Mouse (Mus musculus) cerebellum, postnatal 4 days (tissue): ENCODE results near the gene 4930539E08Rik.
A peak's percentile ranks its signal among the peaks of the same experiment; 100 is the strongest.

ENCODE experiments used
- DNase-seq, 2 experiments: peaks; one replicate each; pipeline ENCODE4 v3.0.0; 2022; ENCODE audit warnings: low spot score in 2 of 2, mixed read lengths in 1 of 2

Gene 4930539E08Rik

DNA sequence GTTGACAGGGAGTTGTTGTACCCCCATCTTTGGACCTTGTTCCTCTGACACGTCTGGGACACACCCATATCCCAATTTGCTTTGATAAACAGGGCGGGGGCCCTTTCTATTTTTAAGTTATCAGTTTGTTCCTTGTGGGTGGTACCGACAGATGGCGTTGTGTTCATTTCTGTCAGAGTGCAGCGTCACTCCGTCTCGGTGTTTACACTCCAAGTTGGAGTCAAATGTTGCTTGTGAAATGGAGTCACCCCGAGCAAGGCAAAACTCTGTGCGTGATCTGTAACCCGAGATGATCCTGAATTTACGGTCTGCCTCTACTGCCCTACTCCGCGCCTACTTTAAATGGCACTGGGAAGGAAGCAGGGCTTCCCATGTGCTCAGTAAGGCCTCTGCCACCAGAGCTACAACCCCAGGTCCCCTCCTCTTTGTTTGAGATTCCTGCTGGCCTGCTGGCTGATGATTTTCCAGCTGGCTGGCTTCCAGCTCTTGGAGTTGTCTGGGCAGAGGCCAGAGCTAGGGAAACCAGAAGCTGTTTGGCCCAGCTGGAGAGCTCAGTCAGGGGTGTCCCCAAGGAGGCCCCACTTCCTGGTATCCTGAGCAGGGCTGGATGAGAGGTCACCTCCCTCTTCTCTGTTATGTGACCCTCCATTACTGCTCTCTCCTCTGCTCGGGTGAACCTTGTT lies 15.4 kb upstream of the 4930539E08Rik start:
- peak; percentile 61 to 85 for DNase-seq

- DNase-seq: no peak
These were observed 14.2 kb upstream of the 4930539E08Rik start for GRCm38 (mm10) chr17:28929369-28929768.

DNA sequence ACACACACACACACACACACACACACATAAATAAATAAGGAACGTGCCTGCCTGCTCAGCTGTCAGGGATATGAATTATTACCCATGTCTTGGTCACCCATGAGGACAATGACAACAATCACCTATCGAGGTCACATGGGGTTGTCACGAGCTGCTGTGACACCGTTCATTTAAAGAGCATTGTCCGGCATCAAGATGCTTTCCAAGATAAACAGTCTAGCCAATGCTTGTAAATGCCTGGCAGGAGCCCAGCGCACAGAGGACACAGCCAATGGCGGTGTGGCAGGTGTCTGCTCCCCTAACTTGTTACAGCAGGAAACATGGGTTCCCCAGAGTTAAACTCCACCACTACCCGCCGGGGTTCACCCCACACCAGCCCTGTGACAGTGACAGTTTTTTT lies 12.9 kb upstream of the 4930539E08Rik start:
- no peak for DNase-seq

DNA sequence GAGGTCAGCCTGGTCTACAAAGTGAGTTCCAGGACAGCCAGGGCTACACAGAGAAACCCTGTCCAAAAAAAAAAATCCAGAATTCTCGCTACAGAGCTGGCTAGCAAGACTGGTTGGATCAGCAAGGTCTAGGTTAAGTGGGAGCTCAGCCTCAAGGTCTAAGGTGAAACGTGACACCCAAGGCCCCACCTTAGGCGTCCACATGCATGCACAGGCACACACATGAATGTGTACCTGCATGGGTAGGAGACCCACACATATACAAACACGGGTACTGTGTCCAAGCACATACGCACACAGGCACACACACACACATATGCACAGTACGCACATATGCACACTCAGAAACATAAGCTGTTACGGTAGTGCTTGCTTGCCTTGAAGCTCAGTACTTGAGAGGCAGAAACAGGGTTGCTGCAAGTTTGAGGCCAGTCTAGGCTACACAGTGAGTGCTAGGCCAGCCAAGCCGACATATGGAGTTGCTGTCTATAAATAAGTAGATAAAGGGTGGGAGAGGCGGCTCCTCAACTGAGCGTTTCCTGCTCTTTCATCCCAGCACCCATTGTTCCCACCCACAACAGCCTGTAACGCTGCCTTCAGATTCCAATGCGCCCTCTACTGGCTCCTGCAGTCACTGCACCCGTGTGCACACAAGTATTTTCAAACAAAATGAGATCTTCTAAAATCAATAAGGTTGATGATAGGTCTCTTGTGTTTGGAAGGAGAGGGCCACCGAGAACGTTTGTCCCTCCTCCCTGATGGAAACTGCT lies 11.9 kb upstream of the 4930539E08Rik start:
- DNase-seq: peak in 1 of 2 experiments; percentile 49

GRCm38 (mm10) chr17:28926380-28926779 lies 11.3 kb upstream of the 4930539E08Rik start:
- peak; percentile 63 to 80 for DNase-seq

DNA sequence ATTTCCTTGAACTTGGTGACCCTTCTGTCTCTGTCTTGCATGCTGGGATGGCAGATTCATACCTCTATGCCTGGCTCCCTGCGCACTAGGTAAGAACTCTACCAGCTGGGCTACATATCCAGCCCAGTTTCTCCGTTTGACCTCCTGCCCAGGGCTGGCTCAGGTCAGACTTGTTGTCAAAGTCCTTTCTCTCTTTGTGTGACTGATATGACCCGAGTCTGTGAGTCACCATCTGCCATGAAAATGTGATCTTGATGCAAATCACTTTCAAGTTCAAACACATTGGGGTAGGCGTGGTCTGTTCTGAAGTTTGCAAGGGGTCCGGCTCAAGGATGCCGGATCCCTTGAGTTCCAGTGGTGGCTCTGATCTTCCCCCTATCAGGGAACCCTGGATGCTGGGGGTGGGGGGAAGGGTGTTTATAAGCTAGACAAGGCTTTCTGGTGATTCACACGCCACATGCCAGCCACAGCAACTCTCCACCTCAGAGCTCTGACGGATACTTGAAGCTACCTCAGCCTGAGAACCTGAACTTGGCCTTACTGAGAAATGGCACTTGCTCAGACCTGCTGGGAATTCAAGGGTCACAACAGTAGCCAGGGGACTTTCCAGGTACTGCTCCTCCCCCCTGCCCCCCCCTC lies 10.0 kb upstream of the 4930539E08Rik start:
- DNase-seq: no peak

- DNase-seq: no peak
These were observed 7.0 kb upstream of the 4930539E08Rik start for GRCm38 (mm10) chr17:28922096-28922495.

- no peak for DNase-seq
These were observed 6.0 kb upstream of the 4930539E08Rik start for GRCm38 (mm10) chr17:28921086-28921485.

DNA sequence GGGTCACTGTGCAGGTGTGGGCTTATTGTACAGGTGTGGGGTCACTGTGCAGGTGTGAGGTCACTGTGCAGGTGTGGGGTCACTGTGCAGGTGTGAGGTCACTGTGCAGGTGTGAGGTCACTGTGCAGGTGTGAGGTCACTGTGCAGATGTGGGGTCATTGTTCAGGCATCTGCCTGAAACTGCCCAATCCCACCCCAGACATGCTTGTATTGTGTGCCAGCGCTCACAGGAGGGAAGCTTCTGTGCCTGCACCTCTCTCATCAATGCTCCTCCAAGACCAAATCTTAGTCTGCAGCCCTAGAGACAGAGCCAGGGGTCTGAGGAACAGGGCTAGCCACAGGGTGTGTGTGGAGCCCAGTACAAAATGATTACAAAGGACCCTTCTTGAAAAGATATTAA lies 1.4 kb upstream of the 4930539E08Rik start:
- no peak for DNase-seq

DNA sequence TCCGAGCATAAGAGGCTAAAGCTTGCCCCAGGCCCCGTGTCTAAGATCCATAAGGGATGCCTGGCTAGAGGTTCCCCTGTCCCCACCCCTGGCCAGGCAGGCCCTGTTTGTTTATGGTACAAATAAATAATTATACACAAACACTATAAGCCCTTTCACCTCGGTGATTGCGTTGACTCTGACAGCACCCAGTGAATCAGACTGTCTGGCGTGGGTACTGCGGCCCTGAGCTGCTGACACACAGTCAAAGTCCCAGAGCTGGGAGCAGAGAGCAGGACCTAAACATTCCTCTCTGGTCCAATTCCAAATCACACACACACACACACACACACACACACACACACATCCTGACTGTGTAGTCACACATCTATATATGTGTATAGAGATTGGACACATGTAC lies 1.2 kb downstream of the 4930539E08Rik start:
- no peak for DNase-seq

DNA sequence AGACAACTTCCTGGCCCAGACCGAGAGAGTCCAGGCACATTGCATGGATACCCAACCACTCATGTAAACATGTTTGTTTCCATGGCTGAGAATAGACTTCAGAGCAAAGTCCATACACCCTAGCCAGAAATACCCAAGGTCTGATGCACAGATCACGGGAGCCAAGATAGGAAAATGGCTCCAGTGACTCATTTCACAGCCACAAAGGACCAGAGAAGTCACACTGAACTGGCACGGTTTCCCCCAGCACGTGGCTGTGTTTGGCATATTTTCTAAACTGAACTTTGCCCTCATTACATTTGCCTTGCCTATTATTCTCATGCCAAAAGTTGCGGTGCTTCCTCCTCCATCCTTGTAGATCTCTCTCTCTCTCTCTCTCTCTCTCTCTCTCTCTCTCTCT lies 1.9 kb downstream of the 4930539E08Rik start:
- no peak for DNase-seq

GRCm38 (mm10) chr17:28910139-28910538 lies 5.0 kb downstream of the 4930539E08Rik start:
- DNase-seq: no peak

GRCm38 (mm10) chr17:28909252-28909941 lies 5.7 kb downstream of the 4930539E08Rik start:
- peak; percentile 49 to 71 for DNase-seq

DNA sequence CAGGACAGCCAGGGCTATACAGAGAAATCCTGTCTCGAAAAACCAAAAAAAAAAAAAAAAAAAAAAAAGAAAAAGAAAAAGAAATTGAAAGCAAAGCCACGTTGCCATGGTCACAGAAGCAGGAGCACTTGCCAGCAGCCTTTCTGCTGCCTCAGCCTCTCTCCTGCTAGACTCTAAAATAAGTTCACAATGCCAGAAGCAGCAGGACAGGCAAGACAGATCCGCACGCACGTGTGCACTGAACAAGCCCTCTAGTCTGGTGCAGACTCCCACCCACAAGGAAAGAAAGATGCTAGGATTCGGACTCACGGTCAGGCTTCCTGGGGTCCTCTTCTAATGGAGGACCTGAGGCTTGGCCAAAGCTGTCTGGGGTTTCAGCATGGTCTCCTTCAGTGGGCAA lies 7.2 kb downstream of the 4930539E08Rik start:
- no peak for DNase-seq

GRCm38 (mm10) chr17:28905377-28905916 lies 9.7 kb downstream of the 4930539E08Rik start:
- no peak for DNase-seq

DNA sequence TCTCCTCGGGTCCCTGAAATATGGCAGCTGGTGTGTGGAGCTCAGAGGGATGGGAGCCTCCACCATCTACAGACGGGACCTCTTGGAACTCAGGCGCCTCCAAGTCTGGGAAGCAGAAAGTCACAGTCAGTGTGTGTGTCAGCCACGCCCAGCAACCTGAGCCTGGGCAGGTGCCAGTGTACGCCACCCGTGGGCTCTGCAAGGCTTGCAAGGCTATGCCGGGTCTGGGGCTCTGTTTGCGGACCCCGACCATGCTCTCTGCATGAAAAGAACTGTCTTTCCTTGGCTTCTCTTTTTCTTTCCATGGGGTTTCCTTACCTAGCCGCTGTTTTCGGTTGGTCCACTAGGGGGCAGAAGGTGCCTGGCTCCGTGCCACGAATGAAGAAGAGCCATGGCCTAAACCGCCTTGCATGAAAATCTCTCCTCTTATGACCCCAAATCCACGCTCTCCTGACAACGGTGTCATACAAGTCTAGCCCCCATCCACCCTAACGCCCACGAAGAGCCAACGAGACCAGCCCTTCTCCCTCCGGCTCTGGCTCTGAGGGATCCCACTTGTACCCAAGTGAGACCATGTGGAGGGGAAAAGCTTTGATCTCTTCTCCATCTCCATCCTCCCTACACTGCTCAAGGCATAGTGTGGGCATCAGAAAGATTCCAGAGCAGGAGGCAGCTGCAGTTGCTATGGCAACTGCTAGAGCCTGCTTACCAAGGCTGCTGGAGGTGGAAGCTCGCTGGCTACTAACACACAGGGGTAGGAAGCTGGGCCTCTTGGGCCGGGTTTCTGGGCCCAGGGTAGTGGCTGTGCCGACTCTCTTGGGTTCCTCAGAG lies 10.4 kb downstream of the 4930539E08Rik start:
- DNase-seq: peak; percentile 57 to 80

DNA sequence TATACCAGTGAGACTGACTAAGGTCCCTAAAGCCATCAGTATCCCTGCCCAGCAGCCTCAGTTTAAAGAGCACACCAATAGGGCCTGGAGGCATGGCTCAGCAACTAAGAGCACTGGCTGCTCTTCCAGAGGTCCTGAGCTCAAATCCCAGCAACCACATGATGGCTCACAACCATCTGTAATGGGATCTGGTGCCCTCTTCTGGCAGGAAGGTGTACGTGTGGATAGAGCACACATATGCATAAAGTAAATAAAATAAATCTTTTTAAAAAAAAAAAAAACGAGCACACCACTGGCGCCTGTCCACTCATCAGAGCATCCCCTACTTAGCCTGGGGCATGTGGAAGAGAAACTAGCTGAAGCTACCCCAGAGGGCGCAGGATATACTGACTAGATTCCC lies 13.6 kb downstream of the 4930539E08Rik start:
- no peak for DNase-seq

- DNase-seq: peak in 1 of 2 experiments; percentile 56
These were observed 15.7 kb downstream of the 4930539E08Rik start for GRCm38 (mm10) chr17:28899427-28899826.

GRCm38 (mm10) chr17:28898249-28898648 lies 16.9 kb downstream of the 4930539E08Rik start:
- DNase-seq: no peak

DNA sequence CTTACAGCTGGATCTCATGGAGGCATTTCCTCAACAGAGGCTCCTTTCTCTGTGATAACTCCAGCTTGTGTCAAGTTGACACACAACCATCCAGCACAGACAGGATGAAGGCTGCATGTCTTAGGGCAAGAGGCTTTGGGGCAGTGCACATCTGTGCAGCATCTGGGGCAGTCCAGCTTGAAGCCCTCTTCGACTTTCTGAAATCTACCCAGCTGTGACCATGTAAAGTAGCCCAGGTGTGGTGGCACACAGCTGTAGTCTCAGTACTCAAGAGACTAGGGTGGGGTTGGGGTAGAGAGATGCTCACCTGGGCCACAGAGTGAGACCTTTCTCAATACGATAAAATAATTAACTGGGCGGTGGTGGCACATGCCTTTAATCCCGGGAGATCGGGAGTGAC lies 17.3 kb downstream of the 4930539E08Rik start:
- DNase-seq: no peak
